In the genomic region with DNA sequence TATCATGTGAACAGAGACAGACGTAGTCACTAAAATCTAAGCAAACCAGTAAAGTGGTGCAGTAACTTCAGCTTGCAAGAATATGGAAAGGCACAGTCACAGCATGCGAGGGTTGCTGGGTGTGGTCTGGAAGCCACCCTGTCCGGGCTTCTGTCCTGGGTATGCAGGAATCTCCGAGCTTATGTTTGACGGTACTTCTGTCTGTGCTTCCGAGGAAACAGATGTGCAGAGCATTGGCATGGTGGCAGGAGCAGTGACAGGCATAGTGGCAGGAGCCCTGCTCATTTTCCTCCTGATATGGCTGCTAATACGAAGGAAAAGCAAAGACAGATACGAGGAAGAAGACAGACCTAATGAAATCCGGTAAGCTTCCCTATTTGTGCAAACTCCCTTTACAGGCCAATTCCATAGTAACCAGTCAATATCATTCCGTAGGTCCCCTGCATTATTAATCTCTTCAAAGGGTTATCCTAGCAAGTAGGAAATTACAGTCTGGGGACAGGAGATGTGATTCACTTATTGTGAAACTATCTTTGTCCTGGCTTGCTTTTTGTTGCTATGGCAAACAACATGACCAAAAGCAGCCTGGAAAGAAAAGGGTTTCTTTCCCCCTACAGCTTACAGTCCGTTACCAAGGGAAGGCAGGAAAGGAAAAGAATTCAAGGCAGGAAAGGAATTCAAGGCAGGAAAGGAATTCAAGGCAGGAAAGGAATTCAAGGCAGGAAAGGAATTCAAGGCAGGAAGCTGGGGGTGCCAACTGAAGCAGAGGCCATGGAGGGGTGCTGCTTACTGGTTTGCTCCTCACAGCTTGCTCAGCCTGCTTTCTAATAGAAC, we compare ENCODE assay signal across 9 mouse cellular contexts. TPM values are rescaled to one million over a fixed set of nuclear protein-coding genes. Genes with fewer than 3 reads are reported as not detected.
DNase-seq lines count a peak whose midpoint lies in the region; ATAC-seq and TF ChIP-seq lines count a peak whose summit lies in the region.
"Had no signal": no experiment of that assay in that cellular context is flagged by ENCODE, and none has a peak within 500 bp of the region (broad histone marks: within the 10 kb centered on the region; RNA-seq: fewer than 3 reads in every experiment).

No protein-coding gene starts in this region.

- no peak for DNase-seq in gastrocnemius, adult 2 months
- DNase-seq in gastrocnemius, postnatal 36 days = no peak
- no peak for DNase-seq in lung, postnatal 36 days
- DNase-seq in intestine, embryonic 14.5 days (ENCODE audit: low spot score) = no peak
- no peak for DNase-seq in left cerebral cortex, adult 9 months (ENCODE audit: low spot score in 2 of 2)
- DNase-seq: cerebellum, postnatal 14 days had no signal

- no peak overlapping the region for H3K4me2 ChIP-seq in lung, embryonic 15.5 days
- H3K4me2 ChIP-seq in intestine, embryonic 14.5 days (ENCODE audit: low read length) = no peak overlapping the region

- no peaks in the 10 kb centered on the region for H3K9me3 ChIP-seq in lung, embryonic 15.5 days
- H3K9me3 ChIP-seq in intestine, embryonic 14.5 days (ENCODE audit: control insufficient read depth, low read length) = no peaks in the 10 kb centered on the region

- intact Hi-C loops in gastrocnemius, adult 2 months (cut with DNase I) = no loop called here
- intact Hi-C loops in gastrocnemius, postnatal 36 days (cut with DNase I) = no loop called here

- TF ChIP-seq CTCF in gastrocnemius, adult 2 months (IDR thresholded peaks at IDR 0.05) = no peak
- TF ChIP-seq CTCF in small intestine, adult 2 months (IDR thresholded peaks at IDR 0.05; ENCODE audit: extremely low read depth, insufficient read length, insufficient replicate concordance, low read depth, low read length) = no peak

- 67% methylated on average over 11 of the region's 11 CpGs for WGBS in lung, embryonic 15.5 days
- 81% methylated on average over 11 of the region's 11 CpGs for WGBS in intestine, embryonic 14.5 days
- WGBS in small intestine, adult 2 months = 76% methylated on average over 11 of the region's 11 CpGs

- H3K4me3 ChIP-seq in gastrocnemius, adult 2 months = peak overlapping the region; percentile 55
- no peak overlapping the region for H3K4me3 ChIP-seq in lung, embryonic 15.5 days
- no peak overlapping the region for H3K4me3 ChIP-seq in intestine, embryonic 14.5 days (ENCODE audit: low read depth, low read length)
- no peak overlapping the region for H3K4me3 ChIP-seq in small intestine, adult 2 months (ENCODE audit: low read depth, low read length)

- H3K27me3 ChIP-seq in lung, embryonic 15.5 days = no peaks in the 10 kb centered on the region
- H3K27me3 ChIP-seq in intestine, embryonic 14.5 days (replicated peaks; ENCODE audit: control insufficient read depth, insufficient read depth, low read length) = no peaks in the 10 kb centered on the region
- no peaks in the 10 kb centered on the region for H3K27me3 ChIP-seq in small intestine, adult 2 months (ENCODE audit: control insufficient read depth, insufficient read depth, low read length)

- peaks cover 14% of the 10 kb centered on the region for H3K4me1 ChIP-seq in lung, embryonic 15.5 days
- 0 out of 2 replicates have a peak, but pooled peaks cover 4% of the 10 kb centered on the region for H3K4me1 ChIP-seq in intestine, embryonic 14.5 days (replicated peaks; ENCODE audit: control insufficient read depth, insufficient read depth, low read length)
- H3K4me1 ChIP-seq in small intestine, adult 2 months (ENCODE audit: control insufficient read depth, insufficient read depth, insufficient read length, low read length) = peaks cover 22% of the 10 kb centered on the region

- H3K9ac ChIP-seq in lung, embryonic 15.5 days = no peak overlapping the region
- no peak overlapping the region for H3K9ac ChIP-seq in intestine, embryonic 14.5 days (ENCODE audit: low read length)

- H3K36me3 ChIP-seq in lung, embryonic 15.5 days = no peaks in the 10 kb centered on the region
- peaks cover 26% of the 10 kb centered on the region; the same call in 1 of the 2 replicates for H3K36me3 ChIP-seq in intestine, embryonic 14.5 days (ENCODE audit: control insufficient read depth, insufficient read depth, low read length)
- no peaks in the 10 kb centered on the region for H3K36me3 ChIP-seq in small intestine, adult 2 months (ENCODE audit: control insufficient read depth, insufficient read depth, low read length)

- no peak for TF ChIP-seq POLR2A in small intestine, adult 2 months (IDR thresholded peaks at IDR 0.05; ENCODE audit: low read depth, low read length)

- 0 out of 2 replicates have a peak, but pooled peaks have one; percentile 48 for ATAC-seq in lung, embryonic 15.5 days (ENCODE audit: borderline replicate concordance, extremely low read depth, low FRiP score, low TSS enrichment)
- ATAC-seq in intestine, embryonic 14.5 days (replicated peaks; ENCODE audit: low FRiP score, low TSS enrichment, low read depth) = no peak
- no peak for ATAC-seq in inflammation-experienced regulatory T-cells, adult 6 months

- H3K27ac ChIP-seq in gastrocnemius, adult 2 months = peak overlapping the region; percentile 85
- H3K27ac ChIP-seq in lung, embryonic 15.5 days = peak overlapping the region; percentile 72
- peak overlapping the region; percentile 67; the same call in 1 of the 2 replicates for H3K27ac ChIP-seq in intestine, embryonic 14.5 days (ENCODE audit: low read depth)
- H3K27ac ChIP-seq in small intestine, adult 2 months (ENCODE audit: insufficient read depth, low read depth, low read length) = peak overlapping the region; percentile 95

RNA-seq across cellular contexts. Expression of a gene that starts 19.7 kb away (rescaled TPM):
- 1,000 to 10,000 TPM; 1,297 to 1,609 TPM for total RNA-seq in gastrocnemius, adult 2 months (2021)
- total RNA-seq in gastrocnemius, postnatal 36 days (2021) = 1,000 to 10,000 TPM; 1,032 to 1,188 TPM
- polyA plus RNA-seq in lung, embryonic 15.5 days (2015; fragmentation: Nextera tagmentation; extraction: Ambion mirVana) = 2,564 and 2,677 TPM in 2 replicates
- polyA plus RNA-seq in intestine, embryonic 14.5 days (2014; fragmentation: Nextera tagmentation; extraction: Ambion mirVana) = 2,647 and 2,698 TPM in 2 replicates
- polyA plus RNA-seq in small intestine, adult 2 months (2012; rRNA removed) = 685 and 816 TPM in 2 replicates
- polyA plus RNA-seq in inflammation-experienced regulatory T-cells, adult 6 months (2017; shearing (Covaris generic)) = 1,000 to 10,000 TPM; 2,551 to 3,273 (median 2,898) TPM
